Mouse (Mus musculus) stomach, embryonic 15.5 days (tissue): ENCODE data around the gene Sp140. TPM values are rescaled to one million over a fixed set of nuclear protein-coding genes. Genes with fewer than 3 reads are reported as not detected.
"Not testable (repeated sequence)": the region's sequence is repeated elsewhere in the genome, so short reads cannot be mapped to it uniquely, and the experiment has no call there.

Experiments used
- ATAC-seq: fragments of 200-750 bp; cut with Nextera tagmentation; 2 replicates; pipeline ENCODE4 v1.8.0; 2017; ENCODE audit warnings: low read depth, moderate number of reproducible peaks, moderate TSS enrichment; ENCODE audit not compliant: insufficient read depth, low FRiP score
- H3K27ac ChIP-seq: fragments of 300-500 bp; sonication (generic); 2 replicates; pipeline ENCODE4 v1.5.1; 2015; ENCODE audit warnings: mild to moderate bottlenecking, inconsistent platforms
- H3K27me3 ChIP-seq: fragments of 300-500 bp; sonication (generic); replicated peaks from 2 replicates; pipeline ENCODE4 v1.6.1; 2015; ENCODE audit warnings: inconsistent platforms
- H3K36me3 ChIP-seq: fragments of 300-500 bp; sonication (generic); 2 replicates; pipeline ENCODE4 v1.6.1; 2015; ENCODE audit warnings: inconsistent platforms
- H3K4me1 ChIP-seq: fragments of 300-500 bp; sonication (generic); 2 replicates; pipeline ENCODE4 v1.6.1; 2015; ENCODE audit warnings: inconsistent platforms
- H3K4me2 ChIP-seq: fragments of 300-500 bp; sonication (generic); 2 replicates; pipeline ENCODE4 v1.6.1; 2015; ENCODE audit warnings: mild to moderate bottlenecking, inconsistent platforms
- H3K4me3 ChIP-seq: fragments of 300-500 bp; sonication (generic); replicated peaks from 2 replicates; pipeline ENCODE4 v1.5.1; 2015; ENCODE audit warnings: inconsistent platforms
- H3K9ac ChIP-seq: fragments of 300-500 bp; sonication (generic); 2 replicates; pipeline ENCODE4 v1.6.1; 2015; ENCODE audit warnings: inconsistent platforms
- H3K9me3 ChIP-seq: fragments of 300-500 bp; sonication (generic); 2 replicates; pipeline ENCODE4 v1.6.1; 2016; ENCODE audit warnings: inconsistent platforms
- WGBS: fragments of 180-500 bp; shearing (Covaris S2); methylation state at CpG from one replicate; pipeline ENCODE4 v1.1.7; 2015; 5-methylcytosine and 5-hydroxymethylcytosine counted together
- polyA plus RNA-seq: library from polyadenylated mRNA; unstranded; fragments of >200 nt; fragmentation: Nextera tagmentation; extraction: Ambion mirVana; gene quantifications from 2 replicates; pipeline ENCODE4 v1.2.1, GENCODE M21; 2015

The Sp140 gene
- polyA plus RNA-seq, 1 experiment from 2014 or later: 1.4 TPM

DNA sequence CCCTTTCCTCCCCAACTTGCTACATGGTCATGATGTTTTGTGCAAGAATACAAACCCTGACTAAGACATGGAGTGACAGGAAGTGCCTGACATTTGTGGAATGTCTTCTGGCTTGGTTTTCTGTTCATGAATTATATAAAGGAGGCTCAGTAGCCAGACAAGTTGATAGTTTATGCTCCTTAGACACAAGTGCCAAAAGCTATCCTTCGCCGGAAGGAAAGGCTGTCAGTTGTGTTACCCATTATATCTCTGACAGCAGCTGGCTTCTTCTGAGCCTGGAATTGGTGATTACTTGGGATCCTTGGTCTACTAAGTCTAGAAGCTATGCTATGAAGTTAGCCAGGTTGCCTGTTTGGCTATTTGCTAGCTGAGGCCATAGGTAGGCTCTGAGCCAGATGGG is 57.0 kb downstream of the Sp140 start:
- 92% methylated on average over 2 of the region's 2 CpGs for WGBS

DNA sequence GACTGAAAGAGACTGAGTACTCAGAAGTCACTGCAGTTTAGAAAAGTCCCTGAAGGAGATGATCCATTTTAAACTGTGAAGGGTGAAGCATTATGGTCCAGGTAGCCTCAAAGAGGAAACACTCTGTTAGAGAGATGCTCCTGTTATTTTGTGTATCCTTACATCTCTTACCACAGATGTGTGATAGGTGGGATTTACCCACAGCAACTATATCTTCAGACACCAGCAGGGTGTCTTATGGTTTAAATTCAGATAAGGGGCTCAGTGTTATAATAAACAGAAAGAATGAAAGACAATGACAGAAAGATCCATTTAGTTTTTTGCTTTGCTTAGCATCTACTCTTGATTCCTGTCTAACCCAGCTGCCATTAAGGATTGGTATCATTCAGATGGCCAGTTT is 64.1 kb downstream of the Sp140 start:
- Histone ChIP-seq H3K9ac (no peak overlapping the region), H3K4me1 (no peaks in the 10 kb centered on the region), H3K4me2 (no peak overlapping the region), H3K27ac (no peak overlapping the region), H3K4me3 (no peak overlapping the region), H3K27me3 (no peaks in the 10 kb centered on the region), H3K9me3 (no peaks in the 10 kb centered on the region), H3K36me3 (no peaks in the 10 kb centered on the region)
- ATAC-seq: no peak

More for the DNA sequence above, 57.0 kb downstream of the Sp140 start:
- not testable (repeated sequence) for H3K4me1 ChIP-seq, ATAC-seq, H3K4me3 ChIP-seq, H3K36me3 ChIP-seq, H3K9ac ChIP-seq, H3K9me3 ChIP-seq, H3K4me2 ChIP-seq, H3K27ac ChIP-seq, H3K27me3 ChIP-seq

DNA sequence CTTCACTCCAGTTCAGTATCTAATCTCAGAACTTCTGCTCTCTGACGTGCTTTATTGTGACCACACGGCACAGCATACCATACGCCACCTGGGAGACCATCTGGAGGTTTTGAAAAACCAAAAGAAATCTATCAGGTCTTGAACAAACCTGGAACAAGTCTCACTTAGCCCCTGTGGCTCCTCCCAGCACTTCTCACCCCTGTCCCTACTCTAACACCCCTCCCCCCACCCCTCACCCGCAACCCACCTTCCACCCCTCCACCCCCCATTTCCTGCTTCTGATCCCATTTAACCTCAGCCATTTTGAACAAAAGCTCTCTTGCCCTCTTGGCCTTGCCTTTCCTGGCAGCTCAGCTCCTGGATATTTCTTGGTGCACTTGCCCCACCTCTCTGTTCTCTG is 80.0 kb downstream of the Sp140 start:
- Histone ChIP-seq H3K9me3 (no peaks in the 10 kb centered on the region), H3K36me3 (no peaks in the 10 kb centered on the region), H3K27me3 (no peaks in the 10 kb centered on the region), H3K9ac (no peak overlapping the region), H3K4me1 (no peaks in the 10 kb centered on the region), H3K4me2 (no peak overlapping the region), H3K4me3 (no peak overlapping the region), H3K27ac (no peak overlapping the region)
- ATAC-seq: no peak
- 48% methylated on average over 4 of the region's 4 CpGs for WGBS

DNA sequence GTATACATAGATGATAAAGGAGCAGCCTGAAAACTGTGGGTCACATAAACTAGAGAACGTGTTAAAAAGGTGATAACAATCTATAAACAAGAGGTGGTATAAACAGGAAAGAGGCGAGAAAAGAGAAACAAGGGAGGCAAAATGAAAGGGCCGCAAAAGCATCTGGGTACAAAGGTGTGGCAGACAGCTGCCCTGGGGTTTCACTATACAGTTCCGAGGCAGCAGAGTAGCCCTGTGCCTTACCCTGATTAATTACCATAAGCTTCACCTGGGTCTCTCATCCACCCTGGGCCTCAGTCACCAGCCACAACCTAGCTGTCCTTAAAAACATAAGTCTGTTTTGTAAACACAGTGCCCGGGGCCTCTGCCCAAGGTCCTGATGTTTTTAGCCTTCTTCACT is 86.5 kb downstream of the Sp140 start:
- WGBS: 42% methylated on average over 5 of the region's 5 CpGs
- ATAC-seq: no peak
- Histone ChIP-seq H3K36me3 (no peaks in the 10 kb centered on the region), H3K4me2 (no peak overlapping the region), H3K9ac (no peak overlapping the region), H3K27ac (no peak overlapping the region), H3K27me3 (no peaks in the 10 kb centered on the region), H3K4me3 (no peak overlapping the region), H3K9me3 (no peaks in the 10 kb centered on the region), H3K4me1 (no peaks in the 10 kb centered on the region)

DNA sequence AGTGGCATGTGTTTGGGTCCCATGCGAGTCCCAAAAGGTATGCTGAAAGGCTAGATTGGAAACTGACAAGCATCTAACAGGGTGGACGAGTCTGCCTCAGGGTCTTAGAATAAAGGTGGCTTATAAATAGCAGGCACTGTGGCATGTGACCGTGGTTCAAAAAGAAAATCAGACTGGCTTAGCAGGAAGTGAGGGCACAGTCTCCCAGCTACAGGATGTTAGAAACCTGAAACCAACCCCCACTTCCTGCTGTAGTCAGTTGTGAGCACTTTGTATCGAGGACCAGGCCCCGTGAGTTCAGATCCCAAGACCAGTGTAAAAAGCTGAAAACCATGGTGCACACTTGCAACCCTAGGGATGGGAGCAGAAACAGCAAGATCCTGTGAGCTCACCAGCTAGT is 87.2 kb downstream of the Sp140 start:
- Histone ChIP-seq H3K4me1 (no peaks in the 10 kb centered on the region), H3K27me3 (no peaks in the 10 kb centered on the region), H3K9ac (no peak overlapping the region), H3K36me3 (no peaks in the 10 kb centered on the region), H3K4me3 (no peak overlapping the region), H3K27ac (no peak overlapping the region), H3K9me3 (no peaks in the 10 kb centered on the region), H3K4me2 (no peak overlapping the region)
- ATAC-seq: no peak
- 64% methylated on average over 5 of the region's 5 CpGs for WGBS

DNA sequence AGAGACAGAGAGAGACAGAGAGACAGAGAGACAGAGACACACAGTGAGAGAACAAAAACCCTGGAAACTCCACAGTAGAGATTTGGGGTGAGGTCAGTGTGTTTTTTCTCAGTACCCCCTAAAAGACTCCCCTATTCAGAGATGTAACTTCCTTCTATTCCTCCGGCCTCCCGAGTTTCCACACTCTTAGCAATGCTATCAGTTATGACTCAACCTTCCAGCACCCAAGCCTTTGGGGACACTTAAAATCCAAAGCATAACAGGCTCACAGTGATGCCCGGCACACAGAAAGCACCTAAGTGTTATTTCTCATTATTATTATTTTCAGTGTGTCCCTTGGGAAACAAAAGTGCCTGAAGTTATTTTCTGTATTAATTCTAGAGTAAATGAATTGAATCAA is 90.4 kb downstream of the Sp140 start:
- Histone ChIP-seq H3K4me1 (no peaks in the 10 kb centered on the region), H3K4me3 (no peak overlapping the region), H3K9me3 (no peaks in the 10 kb centered on the region), H3K4me2 (no peak overlapping the region), H3K27me3 (no peaks in the 10 kb centered on the region), H3K9ac (no peak overlapping the region), H3K27ac (no peak overlapping the region), H3K36me3 (no peaks in the 10 kb centered on the region)
- 90% methylated on average over 3 of the region's 3 CpGs for WGBS
- ATAC-seq: no peak

DNA sequence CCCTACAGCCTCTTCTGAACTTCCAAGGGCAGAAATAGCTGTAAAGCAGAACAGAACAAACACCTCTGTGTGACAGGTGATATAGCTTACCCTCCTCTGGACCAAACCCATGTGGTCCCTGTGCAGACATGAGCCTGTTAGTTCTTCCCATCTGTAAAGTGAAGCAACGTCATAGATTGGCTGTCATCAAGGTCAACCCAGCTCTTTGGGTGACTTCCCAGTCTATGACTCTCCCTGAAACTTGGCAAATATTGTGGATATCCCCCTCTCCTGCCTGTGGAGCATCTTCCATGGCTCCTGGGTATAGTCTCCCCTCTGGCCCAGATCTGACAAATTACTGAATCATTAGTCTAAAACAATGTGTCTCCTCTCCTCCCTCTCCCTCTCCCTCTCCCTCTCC is 92.1 kb downstream of the Sp140 start:
- Histone ChIP-seq H3K36me3 (no peaks in the 10 kb centered on the region), H3K9me3 (no peaks in the 10 kb centered on the region), H3K4me3 (no peak overlapping the region), H3K4me2 (no peak overlapping the region), H3K27ac (no peak overlapping the region), H3K4me1 (no peaks in the 10 kb centered on the region), H3K9ac (no peak overlapping the region), H3K27me3 (no peaks in the 10 kb centered on the region)
- 57% methylated on average over 1 of the region's 1 CpGs for WGBS
- ATAC-seq: no peak

DNA sequence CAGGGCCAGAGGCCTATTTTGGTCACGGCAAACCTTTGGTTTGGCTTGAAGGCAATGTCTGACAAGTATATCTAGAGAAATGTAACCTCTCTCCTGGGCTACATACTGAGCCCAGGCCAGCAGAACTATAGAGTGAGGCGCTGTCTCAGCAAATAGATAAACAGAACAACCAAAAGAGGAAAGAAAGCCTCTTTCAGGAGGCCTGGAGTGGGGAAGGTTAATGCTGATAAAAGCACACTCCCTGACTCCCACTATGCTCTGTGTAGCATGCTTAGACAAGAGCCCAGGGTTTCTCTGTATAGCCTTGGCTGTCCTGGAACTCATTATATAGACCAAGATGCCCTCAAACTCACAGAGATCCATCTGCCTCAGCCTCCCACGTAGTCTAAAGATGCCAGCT is 93.1 kb downstream of the Sp140 start:
- no peak overlapping the region for H3K27ac ChIP-seq

More for the DNA sequence above, 93.1 kb downstream of the Sp140 start:
- Histone ChIP-seq H3K9me3 (no peaks in the 10 kb centered on the region), H3K4me1 (no peaks in the 10 kb centered on the region), H3K4me2 (no peak overlapping the region), H3K27me3 (no peaks in the 10 kb centered on the region), H3K36me3 (no peaks in the 10 kb centered on the region), H3K9ac (no peak overlapping the region), H3K4me3 (no peak overlapping the region)
- ATAC-seq: no peak
- 70% methylated on average over 3 of the region's 3 CpGs for WGBS

Other genes with a start within 250 kb of the Sp140 start
- gene G530012D18Rik, start 24.7 kb upstream of the Sp140 start, polyA plus RNA-seq: not detected in 2 replicates
- gene Sp110, start 1.6 kb upstream of the Sp140 start, polyA plus RNA-seq: 2.4 and 3.4 TPM in 2 replicates
- 3.9 and 4.2 TPM in 2 replicates for gene Sp100, start 49.6 kb downstream of the Sp140 start, polyA plus RNA-seq
- 1.4 and 1.7 TPM in 2 replicates for gene A630001G21Rik, start 178.3 kb downstream of the Sp140 start, polyA plus RNA-seq
- 30.6 and 31.4 TPM in 2 replicates for gene Cab39, start 193.1 kb downstream of the Sp140 start, polyA plus RNA-seq